Mouse (Mus musculus): ENCODE results near the gene Wdr95.

GRCm38 (mm10) chr5:149483321-149484052 lies 45.0 kb upstream of the Wdr95 start:
- peak; percentile 65 for TF ChIP-seq CTCF (IDR thresholded peaks at IDR 0.05)
- no peak for TF ChIP-seq POLR2A (IDR thresholded peaks at IDR 0.05; ENCODE audit: insufficient read depth, low read depth, low read length)
- no peak for TF ChIP-seq EP300 (IDR thresholded peaks at IDR 0.05; ENCODE audit: insufficient read depth, low read depth, low read length)

All from heart, adult 2 months (tissue).